10 mouse cellular contexts compared by ENCODE assay signal in the genomic region with DNA sequence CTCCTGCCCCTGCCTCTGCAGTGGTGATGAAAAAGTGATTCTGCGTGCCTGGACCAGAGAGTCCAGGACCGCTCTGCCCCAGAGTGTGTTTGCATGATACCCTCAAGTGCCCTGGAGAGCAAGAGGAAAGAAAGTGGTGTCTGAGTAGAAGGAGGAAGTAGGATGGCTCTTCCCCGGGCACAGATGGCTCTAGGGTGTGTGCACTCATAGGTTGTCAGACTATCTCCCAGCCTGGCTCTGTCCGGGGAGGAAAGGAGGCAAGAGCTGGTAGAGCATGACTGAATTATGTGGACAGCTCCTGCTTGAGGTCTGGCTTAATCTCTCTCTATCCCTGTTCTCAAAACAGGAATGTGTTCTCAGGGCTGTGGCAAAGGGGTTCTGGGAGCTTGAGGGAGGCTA. TPM values are rescaled to one million over a fixed set of nuclear protein-coding genes. Genes with fewer than 3 reads are reported as not detected.
DNase-seq lines count a peak whose midpoint lies in the region; ATAC-seq and TF ChIP-seq lines count a peak whose summit lies in the region.
"Had no signal": no experiment of that assay in that cellular context is flagged by ENCODE, and none has a peak within 500 bp of the region (broad histone marks: within the 10 kb centered on the region; RNA-seq: fewer than 3 reads in every experiment).

No protein-coding gene starts in this region.

- DNase-seq in limb, embryonic 10.5 days (ENCODE audit: low spot score) = no peak
- DNase-seq in A20 (ENCODE audit: low read depth, low spot score) (peak; percentile 57), MEL (ENCODE audit: low read depth, low spot score) (peak; percentile 61)
- DNase-seq in B cell, adult 2 months = no peak
- DNase-seq in left cerebral cortex, adult 18-20 months (ENCODE audit: low spot score in 2 of 2) = no peak

- H3K27ac ChIP-seq in limb, embryonic 13.5 days = no peak overlapping the region
- no peak overlapping the region for H3K27ac ChIP-seq in limb, embryonic 10.5 days
- H3K27ac ChIP-seq in MEL (ENCODE audit: control insufficient read depth, low read depth, low read length) (peak overlapping the region; percentile 17; the same call in 1 of the 2 replicates), macrophage (peak overlapping the region; percentile 70)
- H3K27ac ChIP-seq: lung, embryonic 15.5 days; neural tube, embryonic 15.5 days had no signal

- H3K4me3 ChIP-seq in limb, embryonic 13.5 days = no peak overlapping the region
- no peak overlapping the region for H3K4me3 ChIP-seq in limb, embryonic 10.5 days
- H3K4me3 ChIP-seq in MEL (ENCODE audit: control insufficient read depth in 1 of 2, insufficient read depth in 1 of 2, low read depth in 2 of 2, low read length in 2 of 2) = no peak overlapping the region
- H3K4me3 ChIP-seq in macrophage (ENCODE audit: inconsistent target) = no peak overlapping the region; the same call in 1 of the 2 replicates
- H3K4me3 ChIP-seq: lung, embryonic 15.5 days; neural tube, embryonic 15.5 days had no signal

- no peaks in the 10 kb centered on the region for H3K9me3 ChIP-seq in limb, embryonic 13.5 days
- no peaks in the 10 kb centered on the region for H3K9me3 ChIP-seq in limb, embryonic 10.5 days (replicated peaks)
- no peaks in the 10 kb centered on the region for H3K9me3 ChIP-seq in MEL (replicated peaks; ENCODE audit: insufficient read depth, low read length)
- H3K9me3 ChIP-seq: lung, embryonic 15.5 days; neural tube, embryonic 15.5 days had no signal

- no peak for TF ChIP-seq EP300 in MEL (IDR thresholded peaks at IDR 0.05; ENCODE audit: low read depth in 1 of 2, low read length in 2 of 2)

- TF ChIP-seq RAD21 in MEL (IDR thresholded peaks at IDR 0.05; ENCODE audit: low read depth, low read length) = no peak

- H3K9ac ChIP-seq in limb, embryonic 13.5 days = 0 out of 2 replicates have a peak overlapping the region, but pooled peaks have one; percentile 20
- H3K9ac ChIP-seq in MEL (ENCODE audit: control insufficient read depth, low read depth, low read length, poor library complexity, severe bottlenecking) = no peak overlapping the region
- H3K9ac ChIP-seq: lung, embryonic 15.5 days; neural tube, embryonic 15.5 days had no signal

- ATAC-seq in limb, embryonic 13.5 days (ENCODE audit: low FRiP score, low read depth) = no peak
- ATAC-seq: midbrain, embryonic 16.5 days had no signal

- TF ChIP-seq CTCF in MEL (IDR thresholded peaks at IDR 0.05 in 2 of 3, conservative IDR thresholded peaks at IDR 0.05 in 1 of 3; ENCODE audit: control insufficient read depth in 1 of 3, insufficient read depth in 1 of 3, low read depth in 2 of 3, low read length in 3 of 3, poor library complexity in 1 of 3, severe bottlenecking in 1 of 3) = no peak

- H3K79me2 ChIP-seq in MEL (ENCODE audit: control insufficient read depth, insufficient read depth, low read length, poor library complexity) (no peaks in the 10 kb centered on the region), macrophage (ENCODE audit: inconsistent target) (no peaks in the 10 kb centered on the region)

- no peaks in the 10 kb centered on the region; the same call in 1 of the 2 replicates for H3K4me1 ChIP-seq in limb, embryonic 13.5 days
- no peaks in the 10 kb centered on the region for H3K4me1 ChIP-seq in limb, embryonic 10.5 days
- H3K4me1 ChIP-seq in MEL (ENCODE audit: control insufficient read depth in 1 of 2, insufficient read depth in 2 of 2, low read length in 2 of 2) = peaks cover 0 to 10% of the 10 kb centered on the region in 2 experiments; a peak in 2 of 4 replicates
- H3K4me1 ChIP-seq: lung, embryonic 15.5 days; neural tube, embryonic 15.5 days had no signal

- H3K4me2 ChIP-seq in limb, embryonic 13.5 days (replicated peaks) = no peak overlapping the region
- H3K4me2 ChIP-seq: lung, embryonic 15.5 days; neural tube, embryonic 15.5 days had no signal

- WGBS in limb, embryonic 13.5 days = 86% methylated on average over 4 of the region's 4 CpGs
- 93% methylated on average over 4 of the region's 4 CpGs for WGBS in limb, embryonic 10.5 days
- WGBS in macrophage (ENCODE audit: missing documents) = 7% methylated on average over 3 of the region's 4 CpGs

- H3K36me3 ChIP-seq in limb, embryonic 13.5 days = peaks cover 69% of the 10 kb centered on the region
- H3K36me3 ChIP-seq in limb, embryonic 10.5 days = peaks cover 73% of the 10 kb centered on the region
- H3K36me3 ChIP-seq in MEL (ENCODE audit: control insufficient read depth in 1 of 2, insufficient read depth in 2 of 2, low read length in 2 of 2) (no peaks in the 10 kb centered on the region; a peak in 1 of 4 replicates), macrophage (ENCODE audit: inconsistent target) (no peaks in the 10 kb centered on the region)

- no peak for TF ChIP-seq POLR2A in MEL (IDR thresholded peaks at IDR 0.05; ENCODE audit: control insufficient read depth in 1 of 2, insufficient read depth in 1 of 2, low read depth in 1 of 2, low read length in 2 of 2, poor library complexity in 1 of 2)

- H3K27me3 ChIP-seq in limb, embryonic 13.5 days = no peaks in the 10 kb centered on the region
- no peaks in the 10 kb centered on the region for H3K27me3 ChIP-seq in limb, embryonic 10.5 days (ENCODE audit: low read depth, poor library complexity, severe bottlenecking)
- H3K27me3 ChIP-seq in MEL (ENCODE audit: control insufficient read depth in 1 of 2, insufficient read depth in 2 of 2, low read length in 2 of 2) = no peaks in the 10 kb centered on the region
- H3K27me3 ChIP-seq: lung, embryonic 15.5 days; neural tube, embryonic 15.5 days had no signal

TF ChIP-seq in MEL, 35 proteins besides CTCF, POLR2A, EP300 and RAD21:
- no peak for TF ChIP-seq ZNF384 (IDR thresholded peaks at IDR 0.05; ENCODE audit: low read depth, low read length)
- TF ChIP-seq CHD1 (IDR thresholded peaks at IDR 0.05; ENCODE audit: low read depth, low read length) = no peak
- no peak for TF ChIP-seq POLR2AphosphoS2 (IDR thresholded peaks at IDR 0.05; ENCODE audit: low read length)
- 0 out of 2 replicates have a peak, but pooled peaks have one; percentile 8 for TF ChIP-seq MXI1 (IDR thresholded peaks at IDR 0.05; ENCODE audit: low read depth, low read length)

RNA-seq across cellular contexts. Expression of gene Srsf4, which starts 12.1 kb away (rescaled TPM):
- polyA plus RNA-seq in limb, embryonic 13.5 days (2015; fragmentation: Nextera tagmentation; extraction: Ambion mirVana) = 123 and 129 TPM in 2 replicates
- 135 and 142 TPM in 2 replicates for polyA plus RNA-seq in limb, embryonic 10.5 days (2016; fragmentation: Nextera tagmentation; extraction: Ambion mirVana)
- total RNA-seq in MEL (2012; rRNA removed) = 53.7 and 60.2 TPM in 2 replicates
- polyA plus RNA-seq in MEL (2012; ENCODE audit: insufficient read depth in 1 of 2, insufficient read length in 2 of 2, low read depth in 1 of 2, low replicate concordance in 2 of 2, missing spikeins in 1 of 2) (100 to 1,000 TPM in 1 of 2 experiments, not detected in 1; 163 TPM), macrophage (2018) (30.6 to 39.6 TPM (median 32.8 TPM) in 3 replicates)
- total RNA-seq in macrophage (2018; cell fraction: chromatin; rRNA removed) = 100 to 1,000 TPM in 8 of 26 experiments, 10 to 100 TPM in 18; 65.0 to 125 (median 84.7) TPM
- 10 to 100 TPM; 25.6 to 35.4 (median 30.3) TPM for total RNA-seq in macrophage (2018; cell fraction: cytosol; rRNA removed)
- 100 to 1,000 TPM in 2 of 26 experiments, 10 to 100 TPM in 24; 55.5 to 144 (median 73.0) TPM for total RNA-seq in macrophage (2018; cell fraction: nucleus; rRNA removed)
- total RNA-seq in left cerebral cortex, adult 18-20 months (2021) = 10 to 100 TPM; 67.1 to 68.0 TPM

RNA-seq across cellular contexts. Expression of gene Mecr, which starts 18.1 kb away (rescaled TPM):
- 40.5 and 44.1 TPM in 2 replicates for polyA plus RNA-seq in limb, embryonic 13.5 days (2015; fragmentation: Nextera tagmentation; extraction: Ambion mirVana)
- polyA plus RNA-seq in limb, embryonic 10.5 days (2016; fragmentation: Nextera tagmentation; extraction: Ambion mirVana) = 52.6 and 58.1 TPM in 2 replicates
- 71.5 and 92.1 TPM in 2 replicates for total RNA-seq in MEL (2012; rRNA removed)
- polyA plus RNA-seq in MEL (2012; ENCODE audit: insufficient read depth in 1 of 2, insufficient read length in 2 of 2, low read depth in 1 of 2, low replicate concordance in 2 of 2, missing spikeins in 1 of 2) (100 to 1,000 TPM in 1 of 2 experiments, not detected in 1; 137 TPM), macrophage (2018) (15.9 to 28.8 TPM (median 17.5 TPM) in 3 replicates)
- total RNA-seq in macrophage (2018; cell fraction: chromatin; rRNA removed) = 100 to 1,000 TPM in 1 of 26 experiments, 10 to 100 TPM in 25; 36.8 to 104 (median 63.8) TPM
- 10 to 100 TPM; 10.4 to 18.8 (median 14.9) TPM for total RNA-seq in macrophage (2018; cell fraction: cytosol; rRNA removed)
- total RNA-seq in macrophage (2018; cell fraction: nucleus; rRNA removed) = 10 to 100 TPM; 15.8 to 66.3 (median 31.2) TPM
- total RNA-seq in left cerebral cortex, adult 18-20 months (2021) = 10 to 100 TPM; 28.9 to 31.7 TPM

RNA-seq across cellular contexts. Expression of gene Ptpru, which starts 23.3 kb away (rescaled TPM):
- polyA plus RNA-seq in limb, embryonic 13.5 days (2015; fragmentation: Nextera tagmentation; extraction: Ambion mirVana) = 14.6 and 20.0 TPM in 2 replicates
- 10.7 and 16.0 TPM in 2 replicates for polyA plus RNA-seq in limb, embryonic 10.5 days (2016; fragmentation: Nextera tagmentation; extraction: Ambion mirVana)
- total RNA-seq in MEL (2012; rRNA removed) = 3.1 and 3.4 TPM in 2 replicates
- polyA plus RNA-seq in MEL (2012; ENCODE audit: insufficient read depth in 1 of 2, insufficient read length in 2 of 2, low read depth in 1 of 2, low replicate concordance in 2 of 2, missing spikeins in 1 of 2) = 1 to 10 TPM in 1 of 2 experiments, not detected in 1; 6.8 TPM
- 1 to 10 TPM in 10 of 26 experiments, under 1 TPM in 10, not detected in 6; 0.17 to 4.2 (median 1.0) TPM for total RNA-seq in macrophage (2018; cell fraction: chromatin; rRNA removed)
- total RNA-seq in macrophage (2018; cell fraction: cytosol; rRNA removed) = under 1 TPM in 23 of 26 experiments, not detected in 3; 0.03 to 0.33 (median 0.06) TPM
- total RNA-seq in macrophage (2018; cell fraction: nucleus; rRNA removed) = 1 to 10 TPM in 9 of 26 experiments, under 1 TPM in 12, not detected in 5; 0.06 to 5.3 (median 0.46) TPM
- polyA plus RNA-seq in macrophage (2018) = 0.08 to 0.11 TPM (median 0.10 TPM) in 3 replicates
- total RNA-seq in left cerebral cortex, adult 18-20 months (2021) = 10 to 100 TPM; 33.2 to 47.6 TPM

Comparison
In these comparisons a context has a peak if more than half of its experiments do, and no peak if none do; other contexts are left out.
1. H3K27ac ChIP-seq: peak in MEL (single experiment) and macrophage (single experiment); none in limb, embryonic 13.5 days (single experiment) and limb, embryonic 10.5 days (single experiment).
2. DNase-seq: peak in A20 (single experiment) and MEL (single experiment); none in limb, embryonic 10.5 days (single experiment), B cell, adult 2 months (0 of 2) and left cerebral cortex, adult 18-20 months (0 of 2).